ENCODE assay signal across 29 mouse cellular contexts in genomic region chr2:59520663-59521062, GRCm38 (mm10). TPM values are rescaled to one million over a fixed set of nuclear protein-coding genes. Genes with fewer than 3 reads are reported as not detected.
"Had no signal": no experiment of that assay in that cellular context is flagged by ENCODE, and none has a peak within 500 bp of the region (broad histone marks: within the 10 kb centered on the region; RNA-seq: fewer than 3 reads in every experiment).

No protein-coding gene starts in this region.

- ATAC-seq: hindbrain, embryonic 16.5 days; inflammation-experienced regulatory T-cells, adult 6 months; intestine, embryonic 15.5 days; intestine, postnatal 0 days had no signal

- H3K27ac ChIP-seq: gastrocnemius, adult 2 months; heart, embryonic 10.5 days; hindbrain, embryonic 10.5 days; hindbrain, embryonic 12.5 days; hindbrain, embryonic 14.5 days; intestine, embryonic 15.5 days; layer of hippocampus, adult 2 months; left cerebral cortex, adult 2 months; limb, embryonic 13.5 days; limb, embryonic 15.5 days had no signal

- H3K27me3 ChIP-seq: heart, embryonic 12.5 days; hindbrain, embryonic 12.5 days; intestine, embryonic 15.5 days; limb, embryonic 13.5 days; limb, embryonic 15.5 days had no signal

- H3K4me3 ChIP-seq: gastrocnemius, adult 2 months; heart, embryonic 10.5 days; heart, embryonic 12.5 days; hindbrain, embryonic 10.5 days; hindbrain, embryonic 12.5 days; intestine, embryonic 15.5 days; layer of hippocampus, adult 2 months; left cerebral cortex, adult 2 months; limb, embryonic 13.5 days; limb, embryonic 15.5 days had no signal

- H3K36me3 ChIP-seq: heart, embryonic 10.5 days; heart, embryonic 12.5 days; hindbrain, embryonic 10.5 days; hindbrain, embryonic 12.5 days; intestine, embryonic 15.5 days; limb, embryonic 13.5 days; limb, embryonic 15.5 days had no signal

- DNase-seq: gastrocnemius, adult 2 months; gastrocnemius, postnatal 10 days; gastrocnemius, postnatal 25 days; heart, postnatal 10 days; heart, postnatal 4 days; kidney, adult 18-20 months; kidney, adult 8-10 months; kidney, postnatal 10 days; kidney, postnatal 25 days; kidney, postnatal 4 days had no signal

- H3K9me3 ChIP-seq: heart, embryonic 10.5 days; heart, embryonic 12.5 days; hindbrain, embryonic 10.5 days; hindbrain, embryonic 12.5 days; intestine, embryonic 15.5 days; limb, embryonic 13.5 days; limb, embryonic 15.5 days had no signal

RNA-seq across cellular contexts. Expression of gene Dapl1, which starts 36.2 kb away (rescaled TPM):
- total RNA-seq: gastrocnemius, adult 2 months; gastrocnemius, postnatal 10 days; gastrocnemius, postnatal 25 days; gastrocnemius, postnatal 4 days; granulocyte monocyte progenitor cell, adult 5-6 weeks; heart, adult 8-10 months; heart, postnatal 10 days; heart, postnatal 25 days; heart, postnatal 4 days; layer of hippocampus, adult 2 months; layer of hippocampus, postnatal 25 days; liver, adult 2 months had no signal
- polyA plus RNA-seq: hindbrain, embryonic 14.5 days; liver, adult 2 months had no signal
